Mouse (Mus musculus): Measurements from ENCODE around the gene Srcap. TPM values are rescaled to one million over a fixed set of nuclear protein-coding genes. Genes with fewer than 3 reads are reported as not detected.

Srcap gene
- polyA plus RNA-seq, 1 experiment from 2014 or later: 41.5 TPM

GRCm38 (mm10) chr7:127516344-127516743, 4.6 kb downstream of the Srcap start:
- Histone ChIP-seq H3K9me3 (ENCODE audit: control insufficient read depth, low read length) (no peaks in the 10 kb centered on the region), H3K27ac (replicated peaks; ENCODE audit: low read depth, low read length) (no peak overlapping the region), H3K9ac (ENCODE audit: low read depth, low read length) (no peak overlapping the region), H3K4me2 (ENCODE audit: low read depth, low read length) (no peak overlapping the region), H3K27me3 (replicated peaks; ENCODE audit: control insufficient read depth, insufficient read depth, low read length) (no peaks in the 10 kb centered on the region), H3K36me3 (ENCODE audit: control insufficient read depth, insufficient read depth, low read length) (peaks cover 70% of the 10 kb centered on the region), H3K4me1 (ENCODE audit: control insufficient read depth, insufficient read depth, low read length) (peaks cover 2% of the 10 kb centered on the region; the same call in 1 of the 2 replicates), H3K4me3 (ENCODE audit: low read depth, low read length) (no peak overlapping the region)
- WGBS: 98% methylated on average over 6 of the region's 7 CpGs
- no peak for ATAC-seq (ENCODE audit: low read depth)
- DNase-seq (ENCODE audit: low spot score): no peak

- WGBS: 96% methylated on average over 3 of the region's 3 CpGs
- ATAC-seq (ENCODE audit: low read depth) (no peak), DNase-seq (ENCODE audit: low spot score) (no peak)
- Histone ChIP-seq H3K27me3 (replicated peaks; ENCODE audit: control insufficient read depth, insufficient read depth, low read length) (no peaks in the 10 kb centered on the region), H3K27ac (replicated peaks; ENCODE audit: low read depth, low read length) (no peak within 1 kb of the TSS), H3K9me3 (ENCODE audit: control insufficient read depth, low read length) (no peaks in the 10 kb centered on the region), H3K36me3 (ENCODE audit: control insufficient read depth, insufficient read depth, low read length) (peaks cover 96% of the 10 kb centered on the region), H3K4me3 (ENCODE audit: low read depth, low read length) (no peak within 1 kb of the TSS), H3K4me2 (ENCODE audit: low read depth, low read length) (no peak within 1 kb of the TSS), H3K4me1 (ENCODE audit: control insufficient read depth, insufficient read depth, low read length) (no peaks in the 10 kb centered on the region), H3K9ac (ENCODE audit: low read depth, low read length) (no peak within 1 kb of the TSS)
Measured at GRCm38 (mm10) chr7:127519284-127519683, 7.5 kb downstream of the Srcap start, which contains the start of gene Gm42715. Gm42715 (plus strand) TSS chr7:127519584.

- peaks cover 97% of the 10 kb centered on the region for H3K36me3 ChIP-seq (ENCODE audit: control insufficient read depth, insufficient read depth, low read length)
- H3K9ac ChIP-seq (ENCODE audit: low read depth, low read length): no peak overlapping the region
- H3K4me1 ChIP-seq (ENCODE audit: control insufficient read depth, insufficient read depth, low read length): no peaks in the 10 kb centered on the region
- no peak overlapping the region for H3K4me2 ChIP-seq (ENCODE audit: low read depth, low read length)
- H3K27ac ChIP-seq (replicated peaks; ENCODE audit: low read depth, low read length): no peak overlapping the region
- no peak for ATAC-seq (ENCODE audit: low read depth)
- no peak for DNase-seq (ENCODE audit: low spot score)
- no peak overlapping the region for H3K4me3 ChIP-seq (ENCODE audit: low read depth, low read length)
- 98% methylated on average over 3 of the region's 3 CpGs for WGBS
- no peaks in the 10 kb centered on the region for H3K27me3 ChIP-seq (replicated peaks; ENCODE audit: control insufficient read depth, insufficient read depth, low read length)
- H3K9me3 ChIP-seq (ENCODE audit: control insufficient read depth, low read length): no peaks in the 10 kb centered on the region
Measured at GRCm38 (mm10) chr7:127541671-127542070, 29.9 kb downstream of the Srcap start.

GRCm38 (mm10) chr7:127549116-127549835, 37.5 kb downstream of the Srcap start:
- H3K4me3 ChIP-seq (ENCODE audit: low read depth, low read length): no peak overlapping the region
- H3K27me3 ChIP-seq (replicated peaks; ENCODE audit: control insufficient read depth, insufficient read depth, low read length): no peaks in the 10 kb centered on the region
- no peaks in the 10 kb centered on the region for H3K4me1 ChIP-seq (ENCODE audit: control insufficient read depth, insufficient read depth, low read length)
- no peak overlapping the region for H3K27ac ChIP-seq (replicated peaks; ENCODE audit: low read depth, low read length)
- H3K36me3 ChIP-seq (ENCODE audit: control insufficient read depth, insufficient read depth, low read length): peaks cover 91% of the 10 kb centered on the region
- H3K9ac ChIP-seq (ENCODE audit: low read depth, low read length): no peak overlapping the region
- 88% methylated on average over 15 of the region's 15 CpGs for WGBS
- H3K9me3 ChIP-seq (ENCODE audit: control insufficient read depth, low read length): no peaks in the 10 kb centered on the region
- DNase-seq (ENCODE audit: low spot score) (no peak), ATAC-seq (ENCODE audit: low read depth) (no peak)
- H3K4me2 ChIP-seq (ENCODE audit: low read depth, low read length): no peak overlapping the region

- H3K4me1 ChIP-seq (ENCODE audit: control insufficient read depth, insufficient read depth, low read length): no peaks in the 10 kb centered on the region
- WGBS: 93% methylated on average over 8 of the region's 8 CpGs
- no peak overlapping the region for H3K4me3 ChIP-seq (ENCODE audit: low read depth, low read length)
- H3K9me3 ChIP-seq (ENCODE audit: control insufficient read depth, low read length): no peaks in the 10 kb centered on the region
- H3K36me3 ChIP-seq (ENCODE audit: control insufficient read depth, insufficient read depth, low read length): peaks cover 91% of the 10 kb centered on the region
- H3K27ac ChIP-seq (replicated peaks; ENCODE audit: low read depth, low read length): no peak overlapping the region
- no peaks in the 10 kb centered on the region for H3K27me3 ChIP-seq (replicated peaks; ENCODE audit: control insufficient read depth, insufficient read depth, low read length)
- H3K4me2 ChIP-seq (ENCODE audit: low read depth, low read length): no peak overlapping the region
- DNase-seq (ENCODE audit: low spot score) (no peak), ATAC-seq (ENCODE audit: low read depth) (no peak)
- no peak overlapping the region for H3K9ac ChIP-seq (ENCODE audit: low read depth, low read length)
Measured at GRCm38 (mm10) chr7:127551558-127551957, 39.8 kb downstream of the Srcap start.

- Histone ChIP-seq H3K36me3 (ENCODE audit: control insufficient read depth, insufficient read depth, low read length) (peaks cover 74% of the 10 kb centered on the region), H3K9me3 (ENCODE audit: control insufficient read depth, low read length) (no peaks in the 10 kb centered on the region)
- ATAC-seq (ENCODE audit: low read depth): no peak
Measured at GRCm38 (mm10) chr7:127560580-127560979, 48.8 kb downstream of the Srcap start.

GRCm38 (mm10) chr7:127561340-127561858, 49.6 kb downstream of the Srcap start, which contains the start of gene Tmem265:
Tmem265 (plus strand) TSS chr7:127561390.
- 86% methylated on average over 5 of the region's 5 CpGs for WGBS
- Histone ChIP-seq H3K27me3 (replicated peaks; ENCODE audit: control insufficient read depth, insufficient read depth, low read length) (no peaks in the 10 kb centered on the region), H3K4me2 (ENCODE audit: low read depth, low read length) (no peak within 1 kb of the TSS), H3K4me3 (ENCODE audit: low read depth, low read length) (no peak within 1 kb of the TSS), H3K4me1 (ENCODE audit: control insufficient read depth, insufficient read depth, low read length) (no peaks in the 10 kb centered on the region), H3K9me3 (ENCODE audit: control insufficient read depth, low read length) (no peaks in the 10 kb centered on the region), H3K27ac (replicated peaks; ENCODE audit: low read depth, low read length) (no peak within 1 kb of the TSS), H3K36me3 (ENCODE audit: control insufficient read depth, insufficient read depth, low read length) (peaks cover 74% of the 10 kb centered on the region), H3K9ac (ENCODE audit: low read depth, low read length) (no peak within 1 kb of the TSS)
- peak; percentile 38 for DNase-seq (ENCODE audit: low spot score)
- ATAC-seq (ENCODE audit: low read depth): peak; percentile 72; the same call in 1 of the 2 replicates

More at GRCm38 (mm10) chr7:127560580-127560979, 48.8 kb downstream of the Srcap start:
- H3K27me3 ChIP-seq (replicated peaks; ENCODE audit: control insufficient read depth, insufficient read depth, low read length): no peaks in the 10 kb centered on the region
- no peak overlapping the region for H3K27ac ChIP-seq (replicated peaks; ENCODE audit: low read depth, low read length)
- H3K4me3 ChIP-seq (ENCODE audit: low read depth, low read length): no peak overlapping the region
- no peak overlapping the region for H3K9ac ChIP-seq (ENCODE audit: low read depth, low read length)
- DNase-seq (ENCODE audit: low spot score): no peak
- WGBS: 93% methylated on average over 11 of the region's 11 CpGs
- no peak overlapping the region for H3K4me2 ChIP-seq (ENCODE audit: low read depth, low read length)
- H3K4me1 ChIP-seq (ENCODE audit: control insufficient read depth, insufficient read depth, low read length): no peaks in the 10 kb centered on the region

GRCm38 (mm10) chr7:127564381-127565150, 52.8 kb downstream of the Srcap start:
- Histone ChIP-seq H3K9ac (ENCODE audit: low read depth, low read length) (no peak overlapping the region), H3K4me1 (ENCODE audit: control insufficient read depth, insufficient read depth, low read length) (no peaks in the 10 kb centered on the region), H3K27ac (replicated peaks; ENCODE audit: low read depth, low read length) (no peak overlapping the region), H3K36me3 (ENCODE audit: control insufficient read depth, insufficient read depth, low read length) (peaks cover 56% of the 10 kb centered on the region), H3K4me2 (ENCODE audit: low read depth, low read length) (no peak overlapping the region), H3K4me3 (ENCODE audit: low read depth, low read length) (no peak overlapping the region), H3K9me3 (ENCODE audit: control insufficient read depth, low read length) (no peaks in the 10 kb centered on the region), H3K27me3 (replicated peaks; ENCODE audit: control insufficient read depth, insufficient read depth, low read length) (no peaks in the 10 kb centered on the region)
- ATAC-seq (ENCODE audit: low read depth): no peak
- WGBS: 74% methylated on average over 6 of the region's 6 CpGs
- DNase-seq (ENCODE audit: low spot score): peak; percentile 63

Measured in embryonic facial prominence, embryonic 14.5 days (tissue).